Mouse (Mus musculus) T-helper 2 cell (primary cell): ENCODE measurements around the gene Lrrc28.

ENCODE experiments used
- in situ Hi-C: fragments of 300-600 bp; cut with MboI, MseI; formaldehyde crosslinking; loops from one replicate; pipeline ENCODE4 v1.15.1; 2025; ENCODE audit warnings: high pct_unique_total_duplicates

Lrrc28 gene

GRCm38 (mm10) chr7:67644833-67645680, at the start of gene Lrrc28:
TSS of gene Lrrc28 (minus strand) at chr7:67645268.
- in situ Hi-C loops = no loop called here

DNA sequence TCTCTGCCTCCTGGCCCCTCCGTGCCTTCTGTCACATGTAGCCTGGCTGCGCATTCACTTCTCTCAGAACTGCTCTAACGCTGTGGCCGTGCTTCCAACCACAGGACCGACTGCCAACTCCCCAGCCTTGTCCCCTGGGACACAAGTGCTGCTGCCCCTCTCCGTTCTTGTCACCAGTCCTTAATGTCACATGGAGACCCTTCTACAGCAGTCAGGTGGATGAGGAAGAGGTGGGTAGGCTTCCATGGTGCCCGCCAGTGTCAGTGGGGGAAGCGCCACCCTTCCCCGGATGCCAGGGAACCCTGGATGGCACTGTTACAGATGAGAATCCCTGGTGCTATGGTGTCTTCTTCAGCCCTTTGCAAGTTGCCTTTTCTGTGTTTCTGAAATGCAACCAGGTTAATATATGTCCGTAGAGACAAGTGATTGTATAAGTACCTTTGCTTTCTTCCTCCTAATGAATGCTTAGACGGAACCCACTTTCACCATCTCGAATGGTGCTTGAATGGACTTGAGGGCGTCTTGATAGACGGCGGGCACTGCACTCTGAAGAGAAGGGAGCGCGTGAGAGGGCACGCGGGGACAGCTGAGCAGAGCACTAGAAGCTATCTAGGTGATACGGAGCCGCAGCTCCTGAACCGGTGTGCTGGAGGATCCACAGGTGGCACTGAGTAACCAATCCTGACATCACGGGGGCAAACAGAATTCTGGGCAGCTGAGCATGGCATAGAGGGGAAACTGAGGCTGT, 47.9 kb upstream of the Lrrc28 start:
- in situ Hi-C loops = no loop called here

- in situ Hi-C loops = no loop called here
These were observed 47.1 kb upstream of the Lrrc28 start for GRCm38 (mm10) chr7:67692141-67692540.

GRCm38 (mm10) chr7:67691036-67691435, 46.0 kb upstream of the Lrrc28 start:
- in situ Hi-C loops = no loop called here

DNA sequence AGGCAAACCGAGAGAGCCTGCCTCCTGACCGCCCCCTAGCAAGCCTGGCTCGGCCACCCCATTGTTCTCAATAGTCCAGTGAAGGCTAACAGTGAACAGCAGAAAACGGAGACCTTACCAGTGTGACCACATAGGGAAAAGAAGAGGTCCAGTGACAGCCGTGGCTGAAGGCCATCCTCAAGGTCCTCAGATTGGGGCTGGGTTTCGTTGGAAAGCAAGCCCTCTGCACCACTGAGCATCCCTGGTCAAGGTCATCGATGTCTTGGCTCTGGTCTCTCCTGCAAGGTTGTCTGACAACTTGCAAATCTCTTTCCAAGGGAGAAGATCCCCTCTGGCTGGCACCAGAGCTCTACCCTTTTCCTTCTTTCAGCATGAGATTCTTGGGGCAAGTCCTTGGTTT, 44.7 kb upstream of the Lrrc28 start:
- in situ Hi-C loops = no loop called here

- in situ Hi-C loops = no loop called here
These were observed 43.2 kb upstream of the Lrrc28 start for GRCm38 (mm10) chr7:67688281-67688680.

DNA sequence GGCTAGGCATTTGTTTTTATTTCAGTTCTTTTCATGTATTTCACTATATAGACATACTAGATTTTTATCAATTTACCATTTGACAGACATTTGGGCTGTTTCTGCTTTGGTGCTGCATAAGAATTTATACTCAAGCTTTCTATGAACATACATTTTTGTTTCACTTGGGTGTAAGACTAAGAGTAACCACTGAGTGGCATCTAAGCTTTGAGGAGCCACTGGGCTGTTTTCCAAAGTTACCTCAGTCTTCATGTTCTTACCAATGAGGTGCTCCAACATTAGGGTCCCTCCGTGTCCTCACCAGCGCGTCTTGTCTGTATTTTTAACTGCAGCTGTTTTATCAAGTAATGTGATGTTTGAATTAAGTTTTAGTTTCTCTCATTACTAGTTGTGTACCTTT, 41.5 kb upstream of the Lrrc28 start:
- in situ Hi-C loops = no loop called here

DNA sequence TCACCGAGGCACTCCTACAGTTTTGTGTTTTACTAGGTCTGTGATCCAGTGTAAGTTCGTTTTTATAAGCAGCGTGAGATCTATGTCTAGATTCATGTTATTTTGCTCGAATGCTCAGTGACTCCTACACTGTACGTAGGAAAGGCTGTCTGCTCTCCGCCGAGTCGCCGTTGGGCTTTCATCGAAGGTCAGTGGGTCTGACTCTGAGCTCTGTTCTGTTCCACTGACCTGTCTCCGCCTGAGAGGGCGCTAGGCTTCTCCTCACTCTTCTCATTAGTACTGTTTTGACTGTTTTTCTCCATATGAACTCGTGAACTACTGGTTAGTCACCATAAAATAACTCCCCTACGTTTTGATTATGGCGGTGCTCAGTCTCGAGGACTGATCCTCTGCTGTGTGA, 37.9 kb upstream of the Lrrc28 start:
- in situ Hi-C loops = no loop called here

DNA sequence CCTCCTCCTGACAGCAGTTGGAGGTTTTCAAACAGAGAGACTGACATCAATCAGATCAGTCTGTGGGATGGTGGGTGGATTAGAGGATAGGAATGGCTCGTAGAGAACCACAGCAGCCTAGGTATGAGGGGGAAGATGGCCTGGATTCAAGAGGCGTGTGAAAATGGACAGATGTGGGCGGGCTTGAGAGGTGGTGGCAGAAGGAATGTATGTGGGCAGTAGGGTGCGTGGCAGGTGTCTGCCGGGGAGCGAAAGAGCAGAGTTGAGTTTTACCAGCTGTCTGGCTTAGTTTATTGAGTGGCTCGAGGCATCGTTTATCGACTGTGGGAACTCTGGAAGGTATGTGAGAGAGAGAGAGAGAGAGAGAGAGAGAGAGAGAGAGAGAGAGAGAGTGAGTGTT, 36.0 kb upstream of the Lrrc28 start:
- in situ Hi-C loops = no loop called here

DNA sequence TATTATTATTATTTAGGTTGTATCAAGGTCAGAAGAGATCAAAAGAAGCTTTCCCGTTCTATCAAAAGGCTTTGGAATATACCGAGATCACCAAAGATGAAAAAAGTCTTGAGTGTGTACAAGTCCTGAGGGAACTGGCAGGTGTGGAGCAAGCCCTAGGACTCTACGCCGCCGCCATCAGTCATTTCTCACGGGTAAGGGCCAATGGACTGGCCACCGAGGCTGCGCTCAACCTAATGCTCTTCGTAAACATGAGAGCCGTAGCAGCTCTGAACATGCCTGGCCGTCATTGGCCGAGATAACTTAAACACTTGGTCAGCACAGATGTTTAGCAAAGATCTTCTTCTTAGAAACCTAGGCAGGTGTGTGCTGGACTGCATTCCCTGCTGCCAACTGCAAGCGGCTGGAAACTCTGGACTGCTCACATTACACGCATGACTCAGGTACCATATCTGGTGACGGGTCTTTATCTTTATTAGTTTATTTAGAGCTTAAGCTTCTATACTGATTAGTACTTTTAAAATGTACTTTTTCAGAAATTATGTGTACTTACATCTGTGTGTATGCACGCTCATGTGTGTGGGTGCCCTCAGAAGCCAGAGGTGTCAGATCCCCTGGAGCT, 33.9 kb upstream of the Lrrc28 start:
- in situ Hi-C loops = loop anchor here (5.0 to 10.0 kb wide), 2 partner anchors 88 to 556 kb away; no protein-coding TSS in a partner anchor

DNA sequence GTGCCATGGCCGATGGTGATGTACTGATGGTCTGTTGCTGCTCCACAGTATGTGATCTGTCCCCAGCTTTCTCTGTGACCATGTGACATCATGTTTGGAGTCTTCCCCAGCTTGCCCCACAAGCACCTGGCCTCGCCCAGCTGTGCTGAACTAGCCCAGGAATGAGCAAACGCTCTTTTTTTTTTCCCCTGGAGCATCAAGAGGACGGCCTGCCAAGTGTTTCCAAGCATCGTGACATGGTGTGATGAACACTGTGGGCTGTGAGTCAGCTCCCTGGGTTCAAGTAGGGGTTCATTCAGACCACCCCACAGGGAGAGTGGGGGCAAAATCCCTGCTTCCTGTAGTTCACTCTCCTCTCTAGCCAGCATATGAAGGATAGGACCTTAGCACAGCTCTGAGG, 28.6 kb upstream of the Lrrc28 start:
- in situ Hi-C loops = loop anchor here (10.0 kb wide), 1 partner anchor 561 kb away; no protein-coding TSS in a partner anchor

GRCm38 (mm10) chr7:67672650-67673049, 27.6 kb upstream of the Lrrc28 start:
- in situ Hi-C loops = loop anchor here (10.0 kb wide), 1 partner anchor 562 kb away; no protein-coding TSS in a partner anchor

GRCm38 (mm10) chr7:67670965-67671364, 25.9 kb upstream of the Lrrc28 start:
- in situ Hi-C loops = loop anchor here (10.0 kb wide), 1 partner anchor 564 kb away; no protein-coding TSS in a partner anchor

- in situ Hi-C loops = no loop called here
These were observed 19.1 kb upstream of the Lrrc28 start for GRCm38 (mm10) chr7:67663981-67664694.

- in situ Hi-C loops = no loop called here
These were observed 17.4 kb upstream of the Lrrc28 start for GRCm38 (mm10) chr7:67662424-67662823.

DNA sequence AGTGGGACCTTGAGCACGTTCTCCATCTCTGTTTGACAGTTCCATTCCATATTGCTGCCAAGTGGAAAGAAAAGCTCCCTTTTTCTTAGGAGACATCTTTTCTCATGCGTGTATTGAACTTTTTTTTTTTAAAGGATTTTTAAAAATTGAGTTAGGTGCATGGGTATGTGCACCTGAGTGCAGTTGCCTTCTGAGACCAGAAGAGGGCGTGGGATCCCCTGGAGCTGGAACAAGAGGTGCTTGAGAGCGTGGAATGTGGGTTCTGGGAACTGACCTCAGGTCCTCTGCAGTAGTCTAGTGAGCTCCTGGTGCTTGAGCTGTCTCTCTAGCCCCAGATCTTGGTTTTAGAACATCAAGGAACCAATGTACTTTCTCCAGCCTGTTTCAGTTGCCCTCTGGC, 13.0 kb upstream of the Lrrc28 start:
- in situ Hi-C loops = no loop called here

GRCm38 (mm10) chr7:67655186-67655585, 10.1 kb upstream of the Lrrc28 start:
- in situ Hi-C loops = no loop called here

- in situ Hi-C loops = no loop called here
These were observed 9.6 kb upstream of the Lrrc28 start for GRCm38 (mm10) chr7:67654668-67655067.

- in situ Hi-C loops = no loop called here
These were observed 7.1 kb upstream of the Lrrc28 start for GRCm38 (mm10) chr7:67652211-67652610.

GRCm38 (mm10) chr7:67648376-67648775, 3.3 kb upstream of the Lrrc28 start:
- in situ Hi-C loops = no loop called here

GRCm38 (mm10) chr7:67647277-67647676, 2.2 kb upstream of the Lrrc28 start, which contains the start of gene Ttc23:
TSS of gene Ttc23 (plus strand) at chr7:67647410.
- in situ Hi-C loops = no loop called here
